Mouse (Mus musculus) intestine, embryonic 14.5 days (tissue): ENCODE measurements around the gene Atp9a. TPM values are rescaled to one million over a fixed set of nuclear protein-coding genes. Genes with fewer than 3 reads are reported as not detected.

Experiments
- ATAC-seq: fragments of 200-750 bp; cut with Nextera tagmentation; replicated peaks from 2 replicates; pipeline ENCODE4 v1.8.0; 2017; ENCODE audit warnings: low read depth, moderate number of reproducible peaks, moderate TSS enrichment, moderate library complexity; ENCODE audit not compliant: low FRiP score, low TSS enrichment
- DNase-seq: peaks from one replicate; pipeline ENCODE4 v3.0.0-alpha.2; 2018; ENCODE audit warnings: low spot score
- H3K27ac ChIP-seq: fragments of 300-500 bp; sonication (generic); 2 replicates; pipeline ENCODE4 v1.5.1; 2014; ENCODE audit warnings: low read depth, mild to moderate bottlenecking, control low read depth
- H3K27me3 ChIP-seq: fragments of 300-500 bp; sonication (generic); replicated peaks from 2 replicates; pipeline ENCODE4 v1.6.1; 2014; ENCODE audit warnings: low read length, control low read depth; ENCODE audit not compliant: control insufficient read depth, insufficient read depth
- H3K36me3 ChIP-seq: fragments of 300-500 bp; sonication (generic); 2 replicates; pipeline ENCODE4 v1.6.1; 2014; ENCODE audit warnings: low read length, control low read depth; ENCODE audit not compliant: control insufficient read depth, insufficient read depth
- H3K4me1 ChIP-seq: fragments of 300-500 bp; sonication (generic); replicated peaks from 2 replicates; pipeline ENCODE4 v1.6.1; 2014; ENCODE audit warnings: low read length, control low read depth, mixed read lengths; ENCODE audit not compliant: control insufficient read depth, insufficient read depth
- H3K4me2 ChIP-seq: fragments of 300-500 bp; sonication (generic); 2 replicates; pipeline ENCODE4 v1.6.1; 2014; ENCODE audit warnings: low read length
- H3K4me3 ChIP-seq: fragments of 300-500 bp; sonication (generic); 2 replicates; pipeline ENCODE4 v1.5.1; 2014; ENCODE audit warnings: low read depth, low read length, control low read depth, mixed read lengths
- H3K9ac ChIP-seq: fragments of 300-500 bp; sonication (generic); 2 replicates; pipeline ENCODE4 v1.6.1; 2014; ENCODE audit warnings: mild to moderate bottlenecking, low read length
- H3K9me3 ChIP-seq: fragments of 300-500 bp; sonication (generic); 2 replicates; pipeline ENCODE4 v1.6.1; 2016; ENCODE audit warnings: low read length, control low read depth; ENCODE audit not compliant: control insufficient read depth
- WGBS: fragments of 180-500 bp; shearing (Covaris S2); extraction: QIAGEN DNeasy Blood & Tissue Kit; methylation state at CpG from one replicate; pipeline ENCODE4 v1.1.7; 2014; 5-methylcytosine and 5-hydroxymethylcytosine counted together
- polyA plus RNA-seq: library from polyadenylated mRNA; unstranded; fragments of >200 nt; fragmentation: Nextera tagmentation; extraction: Ambion mirVana; gene quantifications from 2 replicates; pipeline ENCODE4 v1.2.1, GENCODE M21; 2014

The Atp9a gene
- polyA plus RNA-seq, 1 experiment from 2014 or later, result 15.6 TPM

DNA sequence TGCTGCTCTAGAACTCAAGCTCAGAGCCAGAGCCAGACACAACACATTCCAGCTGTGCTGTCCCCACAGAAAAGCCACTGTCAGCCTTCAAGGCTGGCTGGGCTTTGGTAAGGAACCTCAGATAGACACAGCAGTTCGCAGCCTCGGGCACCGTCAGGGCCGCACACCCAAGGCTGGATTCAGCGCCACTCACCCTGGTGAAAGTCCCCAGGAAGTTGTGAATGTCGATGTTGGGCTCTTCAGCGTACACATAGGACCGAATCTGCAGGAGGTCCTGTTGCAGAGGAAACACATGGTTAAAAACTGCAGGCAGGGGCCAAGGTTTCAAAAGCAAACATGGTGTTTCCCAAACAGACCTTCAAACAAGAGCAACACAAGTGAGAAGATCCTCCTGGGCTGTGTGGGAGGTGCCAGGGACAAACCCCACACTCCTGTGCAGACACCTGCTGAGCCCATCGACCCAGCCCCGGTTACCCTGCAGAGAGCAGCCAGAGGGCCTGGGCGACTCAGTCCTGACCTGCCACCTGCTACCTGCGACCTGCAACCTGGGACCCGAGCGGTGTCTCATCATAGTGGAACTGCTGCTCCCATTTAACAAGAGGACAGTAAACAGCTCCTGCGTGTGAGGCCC lies 58.6 kb downstream of the Atp9a start:
- no peak for DNase-seq
- WGBS, result 39% methylated on average over 15 of the region's 15 CpGs

DNA sequence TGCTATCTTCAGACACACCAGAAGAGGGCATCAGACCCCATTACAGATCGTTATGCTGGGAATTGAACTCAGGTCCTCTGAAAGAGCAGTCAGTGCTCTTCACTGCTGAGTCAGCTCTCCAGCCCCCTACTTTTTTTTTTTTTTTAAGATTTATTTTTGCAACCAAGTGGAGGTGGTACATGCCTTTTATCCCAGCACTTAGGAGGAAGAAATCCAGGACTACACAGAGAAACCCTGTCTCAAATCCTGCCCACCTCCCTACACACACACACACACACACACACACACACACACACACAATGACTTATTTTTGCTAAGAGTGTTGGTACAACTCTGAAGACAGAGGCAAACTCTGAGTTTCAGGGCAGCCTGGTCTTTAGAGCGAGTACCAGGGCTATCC lies 59.5 kb downstream of the Atp9a start:
- 87% methylated on average over 2 of the region's 2 CpGs for WGBS
- DNase-seq, result no peak

More for the DNA sequence above, 58.6 kb downstream of the Atp9a start:
- Histone ChIP-seq H3K36me3 (0 out of 2 replicates have a peak, but pooled peaks cover 2% of the 10 kb centered on the region), H3K9ac (no peak overlapping the region), H3K4me1 (0 out of 2 replicates have a peak, but pooled peaks cover 3% of the 10 kb centered on the region), H3K4me2 (no peak overlapping the region), H3K9me3 (no peaks in the 10 kb centered on the region), H3K4me3 (no peak overlapping the region), H3K27ac (no peak overlapping the region), H3K27me3 (no peaks in the 10 kb centered on the region)
- ATAC-seq, result no peak

DNA sequence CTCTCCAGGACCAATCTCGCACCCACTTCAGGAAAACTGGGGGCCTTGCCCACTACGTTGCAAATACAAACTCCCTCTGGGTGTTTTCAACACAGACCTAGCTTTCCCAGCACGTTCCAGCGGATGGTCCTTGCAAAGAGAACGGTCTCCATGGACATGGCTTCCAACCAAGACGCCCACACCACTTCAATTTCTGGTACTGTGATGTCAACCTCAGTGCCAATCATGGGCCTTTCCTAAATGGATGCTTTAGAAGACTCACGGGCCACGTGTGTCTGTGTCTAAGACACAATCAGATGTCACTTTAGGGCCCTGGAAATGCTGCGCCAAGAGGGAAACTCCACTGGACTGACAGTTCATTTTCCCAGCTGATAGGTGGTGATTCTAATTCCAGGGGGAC lies 60.7 kb downstream of the Atp9a start:
- no peak for ATAC-seq
- 90% methylated on average over 9 of the region's 9 CpGs for WGBS
- no peak for DNase-seq
- Histone ChIP-seq H3K27me3 (no peaks in the 10 kb centered on the region), H3K4me2 (no peak overlapping the region), H3K36me3 (0 out of 2 replicates have a peak, but pooled peaks cover 2% of the 10 kb centered on the region), H3K4me1 (0 out of 2 replicates have a peak, but pooled peaks cover 3% of the 10 kb centered on the region), H3K4me3 (no peak overlapping the region), H3K9ac (no peak overlapping the region), H3K27ac (no peak overlapping the region), H3K9me3 (no peaks in the 10 kb centered on the region)

More for the DNA sequence above, 59.5 kb downstream of the Atp9a start:
- H3K9me3 ChIP-seq, result no peaks in the 10 kb centered on the region
- H3K27me3 ChIP-seq, result no peaks in the 10 kb centered on the region
- no peak for ATAC-seq
- H3K4me1 ChIP-seq, result 0 out of 2 replicates have a peak, but pooled peaks cover 3% of the 10 kb centered on the region
- no peak overlapping the region for H3K9ac ChIP-seq
- H3K4me2 ChIP-seq, result no peak overlapping the region
- H3K36me3 ChIP-seq, result 0 out of 2 replicates have a peak, but pooled peaks cover 2% of the 10 kb centered on the region
- no peak overlapping the region for H3K27ac ChIP-seq
- H3K4me3 ChIP-seq, result no peak overlapping the region

- no peak overlapping the region for H3K4me2 ChIP-seq
- ATAC-seq (no peak), DNase-seq (no peak)
- no peak overlapping the region for H3K4me3 ChIP-seq
- no peak overlapping the region for H3K9ac ChIP-seq
- no peaks in the 10 kb centered on the region for H3K27me3 ChIP-seq
- no peak overlapping the region for H3K27ac ChIP-seq
- no peaks in the 10 kb centered on the region for H3K9me3 ChIP-seq
- 64% methylated on average over 19 of the region's 19 CpGs for WGBS
- H3K4me1 ChIP-seq, result 0 out of 2 replicates have a peak, but pooled peaks cover 3% of the 10 kb centered on the region
- H3K36me3 ChIP-seq, result peaks cover 6% of the 10 kb centered on the region; the same call in 1 of the 2 replicates
Measured at GRCm38 (mm10) chr2:168679381-168680199, 62.6 kb downstream of the Atp9a start.

DNA sequence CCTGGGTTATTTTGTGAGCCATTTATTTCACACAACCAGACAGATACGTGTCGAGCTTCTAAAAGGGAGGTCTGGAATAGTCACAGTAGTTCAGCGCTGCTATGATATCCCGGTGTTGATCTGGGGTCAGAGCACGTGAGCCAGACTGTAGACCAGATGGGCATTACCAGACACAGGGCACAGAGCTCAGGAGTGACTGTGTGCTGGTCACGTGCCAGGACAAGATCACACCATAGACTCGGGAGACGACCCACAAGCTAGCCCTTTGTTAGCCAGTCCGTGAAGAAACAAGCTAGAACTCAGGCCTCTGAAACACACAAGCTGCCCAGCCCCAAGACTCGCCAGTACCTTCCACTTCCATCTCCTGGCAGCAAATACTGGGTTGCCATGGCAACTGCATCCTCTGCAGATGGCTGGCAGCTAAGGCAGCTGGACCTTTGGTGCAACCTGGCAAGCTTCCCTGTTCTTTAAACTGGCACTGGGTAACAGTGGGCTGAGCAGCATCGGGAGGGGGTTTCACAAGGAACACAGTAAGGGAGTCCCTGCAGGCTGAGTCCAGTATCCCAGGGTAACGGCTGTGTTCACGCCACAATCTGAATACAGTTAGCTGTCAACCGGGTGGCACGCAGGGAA lies 63.4 kb downstream of the Atp9a start:
- no peak overlapping the region for H3K4me2 ChIP-seq
- no peak overlapping the region for H3K9ac ChIP-seq
- 82% methylated on average over 15 of the region's 15 CpGs for WGBS
- no peaks in the 10 kb centered on the region for H3K27me3 ChIP-seq
- H3K36me3 ChIP-seq, result peaks cover 10% of the 10 kb centered on the region; the same call in 1 of the 2 replicates
- ATAC-seq (no peak), DNase-seq (no peak)
- H3K9me3 ChIP-seq, result no peaks in the 10 kb centered on the region
- H3K4me3 ChIP-seq, result no peak overlapping the region
- 0 out of 2 replicates have a peak, but pooled peaks cover 1% of the 10 kb centered on the region for H3K4me1 ChIP-seq
- no peak overlapping the region for H3K27ac ChIP-seq

GRCm38 (mm10) chr2:168677650-168678049 lies 64.6 kb downstream of the Atp9a start:
- Histone ChIP-seq H3K9me3 (no peaks in the 10 kb centered on the region), H3K36me3 (peaks cover 18% of the 10 kb centered on the region), H3K4me3 (no peak overlapping the region), H3K9ac (no peak overlapping the region), H3K4me1 (no peaks in the 10 kb centered on the region), H3K4me2 (no peak overlapping the region), H3K27ac (no peak overlapping the region), H3K27me3 (no peaks in the 10 kb centered on the region)
- DNase-seq (no peak), ATAC-seq (peak; percentile 73)
- WGBS, result 64% methylated on average over 9 of the region's 9 CpGs

- ATAC-seq (no peak), DNase-seq (no peak)
- H3K9ac ChIP-seq, result no peak overlapping the region
- H3K4me3 ChIP-seq, result no peak overlapping the region
- H3K4me1 ChIP-seq, result no peaks in the 10 kb centered on the region
- no peak overlapping the region for H3K27ac ChIP-seq
- peaks cover 29% of the 10 kb centered on the region for H3K36me3 ChIP-seq
- no peaks in the 10 kb centered on the region for H3K27me3 ChIP-seq
- H3K9me3 ChIP-seq, result no peaks in the 10 kb centered on the region
- no peak overlapping the region for H3K4me2 ChIP-seq
- WGBS, result 86% methylated on average over 9 of the region's 9 CpGs
Measured at GRCm38 (mm10) chr2:168671724-168672123, 70.5 kb downstream of the Atp9a start.

DNA sequence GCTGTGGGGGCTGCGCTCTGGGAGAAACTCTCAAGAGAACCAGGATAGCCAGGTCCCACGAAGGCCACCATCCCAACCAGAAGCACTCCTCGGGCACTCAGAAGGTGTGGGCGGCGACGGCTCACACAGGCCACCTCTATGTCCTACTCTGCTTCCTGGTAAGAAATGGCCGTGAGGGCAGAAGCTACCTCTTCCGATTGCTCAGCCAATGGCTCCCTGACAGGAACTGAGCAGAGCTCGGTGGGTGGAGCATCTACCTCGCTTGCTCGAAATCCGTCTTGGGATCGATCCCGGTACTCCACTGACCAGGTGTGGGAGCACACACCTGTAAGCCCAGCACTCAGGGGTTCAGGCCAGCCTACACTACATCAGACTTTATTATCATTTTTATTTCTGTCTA lies 72.0 kb downstream of the Atp9a start:
- Histone ChIP-seq H3K27ac (no peak overlapping the region), H3K4me1 (0 out of 2 replicates have a peak, but pooled peaks cover 3% of the 10 kb centered on the region), H3K9me3 (no peaks in the 10 kb centered on the region), H3K27me3 (no peaks in the 10 kb centered on the region), H3K9ac (no peak overlapping the region), H3K36me3 (peaks cover 29% of the 10 kb centered on the region), H3K4me3 (no peak overlapping the region), H3K4me2 (no peak overlapping the region)
- no peak for ATAC-seq
- 84% methylated on average over 14 of the region's 14 CpGs for WGBS
- no peak for DNase-seq
